Mouse (Mus musculus): ENCODE results near the gene Dyx1c1.
A peak's percentile ranks its signal among the peaks of the same experiment; 100 is the strongest.

The Dyx1c1 gene

GRCm38 (mm10) chr9:72974734-72975133, 16.1 kb downstream of the Dyx1c1 start:
- no peak for DNase-seq (ENCODE audit: low spot score)

DNA sequence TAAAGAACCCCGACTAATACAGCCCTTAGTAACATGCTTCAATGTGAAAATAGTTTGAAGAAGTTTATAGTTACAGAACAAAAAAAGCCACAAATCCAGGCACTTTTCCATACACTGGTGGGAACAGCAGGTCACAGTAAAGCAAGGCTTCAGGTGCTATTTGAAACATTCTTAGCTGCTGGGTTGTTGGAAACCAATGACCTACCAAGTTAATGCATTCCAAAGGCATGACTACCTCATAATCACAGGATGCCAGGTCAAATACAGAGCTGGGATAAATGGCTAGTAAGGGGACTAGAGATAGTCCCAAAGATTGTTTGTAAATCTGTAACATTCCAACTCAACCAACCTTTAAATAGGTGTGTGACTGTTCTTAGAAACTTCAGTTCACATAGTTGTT, 16.7 kb downstream of the Dyx1c1 start:
- no peak for DNase-seq (ENCODE audit: low spot score)

DNA sequence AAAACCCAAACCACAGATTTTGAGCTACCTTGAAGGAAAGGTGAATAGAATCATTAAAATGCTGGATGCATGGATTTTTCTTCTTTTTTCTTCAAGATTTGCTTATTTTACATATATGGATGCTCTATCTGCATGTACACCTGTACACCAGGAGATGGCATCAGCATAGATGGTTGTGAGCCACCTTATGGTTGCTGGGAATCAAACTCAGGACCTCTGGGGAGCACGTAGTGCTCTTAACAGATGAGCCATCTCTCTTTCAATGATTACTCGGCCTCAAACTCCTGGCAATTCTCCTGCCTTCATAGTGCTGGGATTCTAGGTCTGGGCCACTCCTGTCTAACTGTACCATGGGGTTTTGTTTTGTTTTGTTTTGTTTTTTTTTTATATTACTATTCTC, 24.5 kb downstream of the Dyx1c1 start:
- DNase-seq (ENCODE audit: low spot score), result no peak

- peak; percentile 96 for DNase-seq (ENCODE audit: low spot score)
These were observed 26.9 kb downstream of the Dyx1c1 start, which contains the start of the genes Ccpg1os and Ccpg1 for GRCm38 (mm10) chr9:72985250-72986220. Ccpg1os (minus strand) TSS chr9:72985382. Ccpg1 (plus strand) TSS chr9:72985429.

DNA sequence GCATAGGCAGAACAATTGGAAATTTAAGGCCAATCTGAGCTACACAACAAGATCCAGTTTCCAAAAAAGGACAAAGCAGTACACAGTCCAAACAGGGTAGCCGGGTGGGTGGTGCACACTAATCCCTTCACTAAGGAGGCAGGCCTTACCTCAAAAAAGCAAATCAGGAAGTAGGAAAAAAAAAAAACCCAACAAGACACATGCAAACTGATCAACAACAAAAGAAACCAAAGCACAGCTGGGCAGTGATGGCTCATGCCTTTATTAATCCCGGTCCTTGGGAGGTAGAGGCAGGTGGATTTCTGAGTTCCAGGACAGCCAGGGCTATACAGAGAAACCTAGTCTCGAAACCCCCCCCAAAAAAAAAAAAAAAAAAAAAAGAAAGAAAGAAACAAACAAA, 29.1 kb downstream of the Dyx1c1 start:
- no peak for DNase-seq (ENCODE audit: low spot score)

- DNase-seq (ENCODE audit: low spot score), result no peak
These were observed 30.1 kb downstream of the Dyx1c1 start for GRCm38 (mm10) chr9:72988706-72989105.

GRCm38 (mm10) chr9:72991420-72991819, 32.8 kb downstream of the Dyx1c1 start:
- no peak for DNase-seq (ENCODE audit: low spot score)

GRCm38 (mm10) chr9:72992576-72992975, 34.0 kb downstream of the Dyx1c1 start:
- no peak for DNase-seq (ENCODE audit: low spot score)

GRCm38 (mm10) chr9:72996167-72996566, 37.6 kb downstream of the Dyx1c1 start:
- no peak for DNase-seq (ENCODE audit: low spot score)

- no peak for DNase-seq (ENCODE audit: low spot score)
These were observed 38.2 kb downstream of the Dyx1c1 start for GRCm38 (mm10) chr9:72996806-72997205.

DNA sequence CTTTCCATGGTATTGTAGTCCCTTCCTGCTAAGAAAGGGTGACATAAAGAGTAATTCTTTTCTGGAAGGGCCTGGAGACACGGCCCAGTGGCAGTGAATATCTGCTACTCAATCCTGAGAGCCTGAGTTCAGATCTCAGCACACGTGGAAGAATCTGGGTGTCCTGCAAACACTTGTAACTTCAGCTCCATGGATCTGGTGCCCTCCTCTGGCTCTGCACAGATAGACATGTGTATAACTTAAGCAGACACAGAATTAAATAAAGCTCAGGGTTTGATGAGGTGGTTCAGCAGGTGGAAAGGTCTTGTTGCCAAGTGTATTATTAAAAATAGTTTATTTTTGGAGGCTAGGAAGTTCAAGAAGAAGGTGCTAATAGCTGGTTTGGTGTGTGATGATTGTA, 41.9 kb downstream of the Dyx1c1 start:
- no peak for DNase-seq (ENCODE audit: low spot score)

- DNase-seq (ENCODE audit: low spot score), result no peak
These were observed 42.9 kb downstream of the Dyx1c1 start for GRCm38 (mm10) chr9:73001314-73002011.

GRCm38 (mm10) chr9:73002177-73002576, 43.6 kb downstream of the Dyx1c1 start:
- DNase-seq (ENCODE audit: low spot score), result no peak

DNA sequence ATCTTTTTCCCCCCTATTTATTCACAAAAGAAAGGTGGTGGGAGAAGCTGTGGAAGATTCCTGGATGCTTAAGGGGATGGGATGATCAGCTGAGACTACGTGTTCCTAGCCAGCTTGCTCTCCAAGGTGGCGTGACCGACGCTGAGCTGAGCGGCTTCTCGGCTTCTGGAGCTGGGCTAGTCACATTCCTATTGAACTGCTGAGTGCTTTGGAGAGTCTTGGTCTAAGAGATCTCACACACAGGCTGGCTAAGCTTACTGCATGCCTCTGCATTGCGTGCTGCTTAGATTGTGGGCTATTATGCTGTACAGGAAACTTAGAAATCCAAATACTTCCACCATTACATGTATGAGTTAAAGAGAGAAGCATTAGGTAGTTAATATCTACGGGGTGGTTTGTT, 45.5 kb downstream of the Dyx1c1 start:
- DNase-seq (ENCODE audit: low spot score), result no peak

DNA sequence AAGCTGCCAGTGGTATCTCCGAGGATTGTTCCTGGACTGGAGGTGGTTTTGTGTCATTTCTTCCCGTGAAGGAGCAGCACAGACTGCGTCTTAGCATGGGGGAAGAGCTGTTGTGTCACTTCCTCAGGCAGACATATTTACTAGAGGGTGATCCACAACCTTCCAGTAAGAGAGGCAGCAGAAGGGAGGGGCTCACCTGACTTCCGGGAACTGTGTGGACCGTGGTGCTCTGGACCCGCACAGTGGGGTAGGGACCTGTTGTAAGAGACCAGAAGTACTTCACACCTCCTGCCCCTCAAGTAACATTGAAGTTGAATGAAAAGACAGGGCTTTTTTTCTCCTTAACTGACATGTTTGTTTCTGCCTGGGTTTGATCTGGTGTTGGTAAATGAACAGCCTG, 46.5 kb downstream of the Dyx1c1 start:
- no peak for DNase-seq (ENCODE audit: low spot score)

- DNase-seq (ENCODE audit: low spot score), result no peak
These were observed 47.6 kb downstream of the Dyx1c1 start for GRCm38 (mm10) chr9:73006175-73006574.

DNA sequence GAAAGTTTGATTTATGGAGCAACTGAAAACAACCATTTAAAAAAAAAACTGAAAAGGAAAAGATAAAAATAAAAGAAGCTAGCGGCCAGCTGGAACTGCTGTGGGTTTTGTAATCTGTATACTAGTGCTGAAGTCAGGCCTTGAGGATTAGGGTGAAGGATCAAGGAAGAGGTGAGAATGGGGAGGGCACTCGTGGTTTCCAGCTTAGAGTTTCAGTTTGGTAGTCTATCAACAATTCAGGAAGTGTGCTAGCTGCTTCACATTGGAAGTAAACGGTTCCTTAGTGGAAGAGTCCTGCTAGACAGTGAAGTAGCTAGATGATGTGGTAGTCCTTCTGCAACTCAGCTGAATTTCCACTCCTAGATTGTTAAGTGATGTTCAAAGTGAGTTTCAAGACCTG, 49.8 kb downstream of the Dyx1c1 start:
- DNase-seq (ENCODE audit: low spot score), result no peak

GRCm38 (mm10) chr9:73012629-73013028, 54.0 kb downstream of the Dyx1c1 start:
- no peak for DNase-seq (ENCODE audit: low spot score)

- DNase-seq (ENCODE audit: low spot score), result no peak
These were observed 56.1 kb downstream of the Dyx1c1 start for GRCm38 (mm10) chr9:73014724-73015123.

DNA sequence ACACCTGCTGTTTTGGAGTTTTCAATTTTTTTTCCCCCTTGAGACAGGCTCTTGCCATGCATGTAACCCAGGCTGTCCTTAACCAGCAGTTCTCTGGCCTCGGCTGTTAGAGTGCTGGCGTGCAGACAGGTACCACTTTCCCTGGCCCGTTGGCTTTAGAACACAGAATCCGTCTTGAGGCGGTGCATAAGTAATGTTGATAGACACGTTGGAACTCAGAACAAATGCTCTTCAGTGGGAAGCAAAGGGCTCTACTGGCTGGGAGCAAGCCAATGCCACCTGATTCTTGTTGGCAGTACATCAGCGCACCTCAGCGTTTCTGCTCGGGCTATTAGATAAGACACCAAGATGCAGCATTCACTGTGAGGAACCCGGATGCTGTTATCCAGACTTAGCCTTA, 61.3 kb downstream of the Dyx1c1 start:
- no peak for DNase-seq (ENCODE audit: low spot score)

GRCm38 (mm10) chr9:73020566-73021097, 62.0 kb downstream of the Dyx1c1 start:
- DNase-seq (ENCODE audit: low spot score), result no peak

Data from left cerebral cortex, adult 11 months (tissue).